Mouse (Mus musculus) limb, embryonic 13.5 days (tissue): ENCODE measurements at regions not wholly inside any gene's neighbourhood (a gene's known extent, or its start where the extent isn't known, plus 50 kb on each side); places are given as distances from the start of the nearest gene placed in this dataset.

Source experiments
- ATAC-seq: fragments of 200-750 bp; cut with Nextera tagmentation; 2 replicates; pipeline ENCODE4 v1.8.0; 2017; ENCODE audit warnings: low read depth, moderate number of reproducible peaks, moderate TSS enrichment; ENCODE audit not compliant: low FRiP score
- H3K27ac ChIP-seq: fragments of 300-500 bp; sonication (generic); 2 replicates; pipeline ENCODE4 v1.5.1; 2015; ENCODE audit warnings: inconsistent platforms, mild to moderate bottlenecking, moderate library complexity
- H3K27me3 ChIP-seq: fragments of 300-500 bp; sonication (generic); 2 replicates; pipeline ENCODE4 v1.6.1; 2015; ENCODE audit warnings: mild to moderate bottlenecking, inconsistent platforms
- H3K36me3 ChIP-seq: fragments of 300-500 bp; sonication (generic); 2 replicates; pipeline ENCODE4 v1.6.1; 2015; ENCODE audit warnings: inconsistent platforms, mild to moderate bottlenecking, moderate library complexity
- H3K4me1 ChIP-seq: fragments of 300-500 bp; sonication (generic); 2 replicates; pipeline ENCODE4 v1.6.1; 2015; ENCODE audit warnings: inconsistent platforms
- H3K4me2 ChIP-seq: fragments of 300-500 bp; sonication (generic); replicated peaks from 2 replicates; pipeline ENCODE4 v1.6.1; 2015; ENCODE audit warnings: inconsistent platforms, mild to moderate bottlenecking, moderate library complexity
- H3K4me3 ChIP-seq: fragments of 300-500 bp; sonication (generic); 2 replicates; pipeline ENCODE4 v1.5.1; 2015; ENCODE audit warnings: moderate library complexity, mild to moderate bottlenecking, inconsistent platforms
- H3K9ac ChIP-seq: fragments of 300-500 bp; sonication (generic); 2 replicates; pipeline ENCODE4 v1.6.1; 2015; ENCODE audit warnings: mild to moderate bottlenecking, inconsistent platforms
- H3K9me3 ChIP-seq: fragments of 300-500 bp; sonication (generic); 2 replicates; pipeline ENCODE4 v1.6.1; 2016; ENCODE audit warnings: inconsistent platforms
- WGBS: fragments of 180-500 bp; shearing (Covaris S2); methylation state at CpG from one replicate; pipeline ENCODE4 v1.1.7; 2015; 5-methylcytosine and 5-hydroxymethylcytosine counted together

GRCm38 (mm10) chr5:12293685-12294084 lies 89.5 kb upstream of the Sema3d start:
- WGBS, result 24% methylated on average over 4 of the region's 4 CpGs
- 0 out of 2 replicates have a peak overlapping the region, but pooled peaks have one; percentile 1 for H3K4me2 ChIP-seq

GRCm38 (mm10) chr5:12297331-12297730 lies 85.9 kb upstream of the Sema3d start:
- H3K4me1 ChIP-seq, result no peaks in the 10 kb centered on the region
- no peaks in the 10 kb centered on the region for H3K9me3 ChIP-seq
- H3K4me2 ChIP-seq, result no peak overlapping the region
- no peaks in the 10 kb centered on the region for H3K27me3 ChIP-seq
- 73% methylated on average over 2 of the region's 2 CpGs for WGBS
- H3K27ac ChIP-seq, result no peak overlapping the region
- no peaks in the 10 kb centered on the region for H3K36me3 ChIP-seq
- H3K4me3 ChIP-seq, result no peak overlapping the region
- no peak for ATAC-seq
- no peak overlapping the region for H3K9ac ChIP-seq

More at GRCm38 (mm10) chr5:12293685-12294084, 89.5 kb upstream of the Sema3d start:
- 0 out of 2 replicates have a peak, but pooled peaks have one; percentile 66 for ATAC-seq
- Histone ChIP-seq H3K4me3 (no peak overlapping the region), H3K9me3 (no peaks in the 10 kb centered on the region), H3K36me3 (no peaks in the 10 kb centered on the region), H3K4me1 (no peaks in the 10 kb centered on the region), H3K27ac (no peak overlapping the region), H3K27me3 (no peaks in the 10 kb centered on the region), H3K9ac (no peak overlapping the region)

- Histone ChIP-seq H3K9me3 (no peaks in the 10 kb centered on the region), H3K36me3 (no peaks in the 10 kb centered on the region), H3K4me2 (no peak overlapping the region), H3K27me3 (no peaks in the 10 kb centered on the region), H3K9ac (no peak overlapping the region), H3K4me3 (no peak overlapping the region), H3K27ac (no peak overlapping the region), H3K4me1 (no peaks in the 10 kb centered on the region)
- WGBS, result 44% methylated on average over 4 of the region's 4 CpGs
- no peak for ATAC-seq
Measured at GRCm38 (mm10) chr5:12301833-12302808, 81.1 kb upstream of the Sema3d start.

GRCm38 (mm10) chr5:12309408-12309807 lies 73.8 kb upstream of the Sema3d start:
- Histone ChIP-seq H3K9me3 (no peaks in the 10 kb centered on the region), H3K4me3 (no peak overlapping the region), H3K27me3 (no peaks in the 10 kb centered on the region), H3K4me2 (no peak overlapping the region), H3K36me3 (no peaks in the 10 kb centered on the region), H3K4me1 (no peaks in the 10 kb centered on the region), H3K9ac (no peak overlapping the region), H3K27ac (no peak overlapping the region)
- ATAC-seq, result no peak

GRCm38 (mm10) chr5:12332648-12333305 lies 50.4 kb upstream of the Sema3d start:
- H3K9me3 ChIP-seq, result no peaks in the 10 kb centered on the region
- WGBS, result 82% methylated on average over 4 of the region's 4 CpGs
- H3K4me3 ChIP-seq, result no peak overlapping the region
- no peak overlapping the region for H3K27ac ChIP-seq
- no peaks in the 10 kb centered on the region for H3K27me3 ChIP-seq
- no peaks in the 10 kb centered on the region for H3K36me3 ChIP-seq
- ATAC-seq, result no peak
- no peak overlapping the region for H3K4me2 ChIP-seq
- H3K4me1 ChIP-seq, result no peaks in the 10 kb centered on the region
- H3K9ac ChIP-seq, result no peak overlapping the region
